Mouse (Mus musculus) neural tube, embryonic 12.5 days (tissue): Measurements from ENCODE around the gene Wwc1. TPM values are rescaled to one million over a fixed set of nuclear protein-coding genes. Genes with fewer than 3 reads are reported as not detected.
A peak's percentile ranks its signal among the peaks of the same experiment; 100 is the strongest.

Source experiments
- ATAC-seq: fragments of 200-750 bp; cut with Nextera tagmentation; 2 replicates; pipeline ENCODE4 v1.8.0; 2017; ENCODE audit warnings: low read depth, mild to moderate bottlenecking, moderate TSS enrichment, moderate library complexity; ENCODE audit not compliant: low FRiP score
- H3K27ac ChIP-seq: fragments of 300-500 bp; sonication (generic); 2 replicates; pipeline ENCODE4 v1.5.1; 2016
- H3K27me3 ChIP-seq: fragments of 300-500 bp; sonication (generic); replicated peaks from 2 replicates; pipeline ENCODE4 v1.6.1; 2016; ENCODE audit warnings: mild to moderate bottlenecking
- H3K36me3 ChIP-seq: fragments of 300-500 bp; sonication (generic); 2 replicates; pipeline ENCODE4 v1.6.1; 2016; ENCODE audit warnings: mild to moderate bottlenecking
- H3K4me1 ChIP-seq: fragments of 300-500 bp; sonication (generic); 2 replicates; pipeline ENCODE4 v1.6.1; 2016
- H3K4me2 ChIP-seq: fragments of 300-500 bp; sonication (generic); replicated peaks from 2 replicates; pipeline ENCODE4 v1.6.1; 2016; ENCODE audit warnings: mild to moderate bottlenecking
- H3K4me3 ChIP-seq: fragments of 300-500 bp; sonication (generic); 2 replicates; pipeline ENCODE4 v1.5.1; 2016
- H3K9ac ChIP-seq: fragments of 300-500 bp; sonication (generic); 2 replicates; pipeline ENCODE4 v1.6.1; 2016; ENCODE audit warnings: mild to moderate bottlenecking
- H3K9me3 ChIP-seq: fragments of 300-500 bp; sonication (generic); 2 replicates; pipeline ENCODE4 v1.6.1; 2016; ENCODE audit warnings: mild to moderate bottlenecking
- WGBS: fragments of 180-500 bp; shearing (Covaris S2); methylation state at CpG from one replicate; pipeline ENCODE4 v1.1.7; 2016; 5-methylcytosine and 5-hydroxymethylcytosine counted together
- polyA plus RNA-seq: library from polyadenylated mRNA; unstranded; fragments of >200 nt; fragmentation: Nextera tagmentation; extraction: Ambion mirVana; gene quantifications from 2 replicates; pipeline ENCODE4 v1.2.1, GENCODE M21; 2016

Gene Wwc1
- polyA plus RNA-seq, 1 experiment from 2014 or later = 15.5 TPM

DNA sequence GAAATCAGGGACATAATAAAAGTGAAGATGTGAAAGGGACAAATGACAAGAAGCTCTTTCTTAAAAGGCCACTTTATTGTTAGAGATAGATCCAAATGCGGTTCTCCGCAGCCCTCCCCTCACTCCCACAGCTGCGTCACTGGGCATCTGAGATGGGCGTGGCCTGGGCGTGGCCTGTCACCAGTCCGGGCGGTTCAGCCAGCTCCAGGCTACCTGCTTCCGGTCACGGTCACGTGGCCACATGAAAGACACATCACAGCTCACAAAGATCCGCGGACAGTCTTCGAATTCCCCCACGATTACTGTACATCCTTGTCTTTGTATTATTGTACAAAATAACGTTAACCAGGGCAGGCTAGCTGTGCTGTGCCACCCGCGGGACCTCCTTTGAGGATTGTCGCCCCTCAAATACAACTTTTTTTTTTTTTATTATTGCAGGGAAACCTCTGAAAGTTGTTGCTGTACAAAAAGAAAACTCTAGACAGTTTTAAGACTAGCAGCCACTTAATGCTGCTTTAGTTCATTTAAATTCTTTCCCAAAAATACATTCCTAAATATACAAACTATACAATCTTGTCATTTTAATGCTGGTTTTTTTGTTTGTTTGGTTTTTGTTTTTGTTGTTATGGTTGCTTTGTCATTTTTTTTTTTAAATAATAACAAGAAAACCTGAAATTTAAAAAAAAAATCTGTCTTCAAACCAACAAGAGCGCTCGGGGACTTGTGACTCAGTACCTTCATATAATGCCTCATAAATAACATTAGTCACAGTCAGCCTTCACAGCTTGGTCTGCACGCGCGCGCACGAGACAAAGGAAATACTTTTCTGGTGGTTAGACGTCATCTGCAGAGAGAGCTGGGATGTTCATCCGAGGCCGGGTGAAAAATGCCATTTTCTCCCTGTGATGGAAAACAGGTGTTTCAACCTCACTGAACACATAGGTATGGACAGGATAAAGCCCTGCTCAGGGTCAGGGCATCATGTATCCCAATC is 141.7 kb downstream of the Wwc1 start:
- Histone ChIP-seq H3K36me3 (peaks cover 7% of the 10 kb centered on the region), H3K27me3 (no peaks in the 10 kb centered on the region), H3K27ac (no peak overlapping the region), H3K9ac (0 out of 2 replicates have a peak overlapping the region, but pooled peaks have one; percentile 21), H3K4me2 (peak overlapping the region; percentile 56), H3K9me3 (no peaks in the 10 kb centered on the region), H3K4me3 (no peak overlapping the region), H3K4me1 (peaks cover 7% of the 10 kb centered on the region)
- whole genome bisulfite sequencing = 8% methylated on average over 28 of the region's 28 CpGs
- ATAC-seq = peak; percentile 87

GRCm38 (mm10) chr11:35837156-35838126 is 142.9 kb downstream of the Wwc1 start:
- WGBS = 83% methylated on average over 5 of the region's 5 CpGs

GRCm38 (mm10) chr11:35834022-35834760 is 146.1 kb downstream of the Wwc1 start, which contains the start of gene Rars:
Rars (minus strand) TSS chr11:35834506.
- H3K27ac ChIP-seq = no peak within 1 kb of the TSS
- peaks cover 11% of the 10 kb centered on the region for H3K4me1 ChIP-seq
- WGBS = 2% methylated on average over 46 of the region's 46 CpGs
- peak within 1 kb of the TSS; percentile 89 for H3K4me3 ChIP-seq
- H3K36me3 ChIP-seq = peaks cover 22% of the 10 kb centered on the region
- no peaks in the 10 kb centered on the region for H3K27me3 ChIP-seq
- peak within 1 kb of the TSS; percentile 76 for H3K9ac ChIP-seq
- no peaks in the 10 kb centered on the region for H3K9me3 ChIP-seq
- peak; percentile 69 for ATAC-seq
- H3K4me2 ChIP-seq = peak within 1 kb of the TSS; percentile 64

More at GRCm38 (mm10) chr11:35837156-35838126, 142.9 kb downstream of the Wwc1 start:
- Histone ChIP-seq H3K27ac (no peak overlapping the region), H3K4me3 (no peak overlapping the region), H3K4me1 (peaks cover 13% of the 10 kb centered on the region), H3K27me3 (no peaks in the 10 kb centered on the region), H3K9ac (no peak overlapping the region), H3K4me2 (peak overlapping the region; percentile 56), H3K9me3 (no peaks in the 10 kb centered on the region), H3K36me3 (peaks cover under 1% of the 10 kb centered on the region)
- no peak for ATAC-seq

- H3K4me1 ChIP-seq = peaks cover 8% of the 10 kb centered on the region
- ATAC-seq = no peak
- 89% methylated on average over 6 of the region's 6 CpGs for WGBS
- H3K4me2 ChIP-seq = peak overlapping the region; percentile 64
- no peaks in the 10 kb centered on the region for H3K9me3 ChIP-seq
- no peaks in the 10 kb centered on the region for H3K27me3 ChIP-seq
- H3K27ac ChIP-seq = no peak overlapping the region
- H3K36me3 ChIP-seq = peaks cover 30% of the 10 kb centered on the region
- H3K4me3 ChIP-seq = peak overlapping the region; percentile 89; the same call in 1 of the 2 replicates
- H3K9ac ChIP-seq = peak overlapping the region; percentile 76; the same call in 1 of the 2 replicates
Observed at GRCm38 (mm10) chr11:35833270-35833669, 147.1 kb downstream of the Wwc1 start.

GRCm38 (mm10) chr11:35832139-35832538 is 148.2 kb downstream of the Wwc1 start:
- Histone ChIP-seq H3K9me3 (no peaks in the 10 kb centered on the region), H3K4me1 (peaks cover 8% of the 10 kb centered on the region), H3K4me2 (no peak overlapping the region), H3K9ac (no peak overlapping the region), H3K27ac (no peak overlapping the region), H3K36me3 (peaks cover 41% of the 10 kb centered on the region), H3K4me3 (no peak overlapping the region), H3K27me3 (no peaks in the 10 kb centered on the region)
- WGBS = 80% methylated on average over 4 of the region's 4 CpGs
- ATAC-seq = no peak

GRCm38 (mm10) chr11:35827714-35828113 is 152.6 kb downstream of the Wwc1 start:
- Histone ChIP-seq H3K36me3 (peaks cover 72% of the 10 kb centered on the region), H3K4me2 (no peak overlapping the region), H3K9ac (no peak overlapping the region), H3K4me3 (no peak overlapping the region), H3K27ac (no peak overlapping the region), H3K9me3 (no peaks in the 10 kb centered on the region), H3K27me3 (no peaks in the 10 kb centered on the region), H3K4me1 (no peaks in the 10 kb centered on the region)
- no peak for ATAC-seq
- 95% methylated on average over 6 of the region's 6 CpGs for WGBS

DNA sequence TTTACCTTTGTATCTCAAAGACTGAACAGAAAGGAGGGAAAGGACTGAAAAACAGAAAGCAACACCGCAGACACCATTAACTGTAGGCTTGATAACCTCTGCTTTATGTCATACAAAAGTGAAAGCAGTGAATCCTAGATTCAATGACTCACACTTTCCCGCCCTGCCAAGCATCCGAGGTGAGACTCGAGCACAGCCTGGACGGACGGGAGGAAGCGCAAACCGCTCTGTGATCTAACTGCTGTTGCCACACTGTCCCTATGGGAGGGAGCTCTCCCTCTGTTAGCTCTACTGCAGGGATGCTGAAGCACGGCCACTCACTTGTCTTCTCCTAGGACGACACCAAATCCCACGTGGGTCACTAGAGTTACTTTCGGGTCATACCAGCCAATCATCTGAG is 164.0 kb downstream of the Wwc1 start:
- no peaks in the 10 kb centered on the region for H3K4me1 ChIP-seq
- H3K4me2 ChIP-seq = no peak overlapping the region
- H3K9ac ChIP-seq = no peak overlapping the region
- no peaks in the 10 kb centered on the region for H3K27me3 ChIP-seq
- no peak for ATAC-seq
- no peak overlapping the region for H3K4me3 ChIP-seq
- H3K9me3 ChIP-seq = no peaks in the 10 kb centered on the region
- no peak overlapping the region for H3K27ac ChIP-seq
- peaks cover 92% of the 10 kb centered on the region for H3K36me3 ChIP-seq
- WGBS = 93% methylated on average over 12 of the region's 12 CpGs

DNA sequence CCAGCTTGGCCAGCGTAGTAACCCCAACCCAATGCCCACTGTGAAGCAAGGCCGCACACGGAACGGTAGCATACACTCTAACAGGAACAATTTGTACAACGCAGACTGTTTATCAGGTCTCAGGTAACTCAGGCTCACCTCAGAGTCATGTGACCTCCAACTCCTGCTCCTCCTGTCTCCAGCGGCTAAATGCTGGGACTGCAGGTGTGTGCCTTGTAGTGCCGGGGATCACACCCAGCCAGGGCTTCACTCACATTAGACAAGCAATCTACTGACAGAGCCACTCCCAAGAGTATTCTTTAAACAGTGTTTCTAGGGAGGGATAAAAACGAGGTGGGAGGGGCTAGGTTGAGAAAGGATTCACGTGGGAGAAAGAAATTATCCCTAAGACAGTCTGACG is 168.9 kb downstream of the Wwc1 start:
- 85% methylated on average over 10 of the region's 10 CpGs for whole genome bisulfite sequencing
- H3K4me3 ChIP-seq = no peak overlapping the region
- no peak overlapping the region for H3K9ac ChIP-seq
- no peak for ATAC-seq
- H3K36me3 ChIP-seq = peaks cover 88% of the 10 kb centered on the region
- no peak overlapping the region for H3K4me2 ChIP-seq
- H3K4me1 ChIP-seq = no peaks in the 10 kb centered on the region
- no peaks in the 10 kb centered on the region for H3K9me3 ChIP-seq
- no peak overlapping the region for H3K27ac ChIP-seq
- H3K27me3 ChIP-seq = no peaks in the 10 kb centered on the region

- WGBS = 81% methylated on average over 5 of the region's 5 CpGs
- no peak overlapping the region for H3K9ac ChIP-seq
- peaks cover 4% of the 10 kb centered on the region; the same call in 1 of the 2 replicates for H3K36me3 ChIP-seq
- no peak for ATAC-seq
- H3K27me3 ChIP-seq = peaks cover 37% of the 10 kb centered on the region
- no peak overlapping the region for H3K27ac ChIP-seq
- no peak overlapping the region for H3K4me2 ChIP-seq
- H3K9me3 ChIP-seq = no peaks in the 10 kb centered on the region
- H3K4me3 ChIP-seq = no peak overlapping the region
- peaks cover 14% of the 10 kb centered on the region for H3K4me1 ChIP-seq
Observed at GRCm38 (mm10) chr11:35801332-35801731, 179.0 kb downstream of the Wwc1 start.

GRCm38 (mm10) chr11:35798874-35799273 is 181.5 kb downstream of the Wwc1 start, which contains the start of gene Fbll1:
Fbll1 (minus strand) TSS chr11:35798884.
- Histone ChIP-seq H3K36me3 (no peaks in the 10 kb centered on the region), H3K4me1 (peaks cover 14% of the 10 kb centered on the region), H3K4me2 (peak within 1 kb of the TSS; percentile 87), H3K4me3 (peak within 1 kb of the TSS; percentile 67), H3K9me3 (no peaks in the 10 kb centered on the region), H3K27me3 (peaks cover 46% of the 10 kb centered on the region), H3K9ac (peak within 1 kb of the TSS; percentile 77), H3K27ac (peak within 1 kb of the TSS; percentile 59; the same call in 1 of the 2 replicates)
- ATAC-seq = no peak
- WGBS = 10% methylated on average over 11 of the region's 11 CpGs

DNA sequence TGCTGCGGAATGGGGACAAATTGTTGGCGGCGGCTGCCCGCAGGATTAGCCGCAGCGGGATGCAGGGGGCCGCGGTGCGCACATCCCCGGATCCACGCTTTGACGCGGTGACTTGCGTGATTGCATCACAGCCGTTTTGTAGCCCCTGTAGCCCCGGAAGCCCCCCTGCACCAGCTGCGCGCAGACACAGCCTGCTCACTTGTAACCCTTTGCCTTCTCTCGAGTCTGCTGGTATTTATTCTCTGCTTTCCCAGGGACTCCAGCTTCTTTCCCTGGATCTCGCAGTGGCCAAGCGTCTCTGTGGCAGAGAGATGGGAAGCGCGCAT is 181.9 kb downstream of the Wwc1 start:
- H3K9ac ChIP-seq = peak overlapping the region; percentile 77
- H3K4me1 ChIP-seq = peaks cover 14% of the 10 kb centered on the region
- peak overlapping the region; percentile 59; the same call in 1 of the 2 replicates for H3K27ac ChIP-seq
- no peaks in the 10 kb centered on the region for H3K9me3 ChIP-seq
- peak overlapping the region; percentile 87 for H3K4me2 ChIP-seq
- H3K4me3 ChIP-seq = peak overlapping the region; percentile 67
- WGBS = 3% methylated on average over 23 of the region's 23 CpGs
- peak; percentile 86 for ATAC-seq
- H3K27me3 ChIP-seq = peaks cover 46% of the 10 kb centered on the region
- no peaks in the 10 kb centered on the region for H3K36me3 ChIP-seq
